Mouse (Mus musculus) limb, embryonic 15.5 days (tissue): ENCODE data around the gene Rnf220. TPM values are rescaled to one million over a fixed set of nuclear protein-coding genes. Genes with fewer than 3 reads are reported as not detected.

ENCODE experiments used
- polyA plus RNA-seq: library from polyadenylated mRNA; unstranded; fragments of >200 nt; fragmentation: Nextera tagmentation; extraction: Ambion mirVana; gene quantifications from 2 replicates; pipeline ENCODE4 v1.2.1, GENCODE M21; 2015

The Rnf220 gene
- polyA plus RNA-seq, 1 experiment from 2014 or later: 73.0 TPM

Other genes starting within 250 kb of the Rnf220 start
- 10.0 and 12.4 TPM in 2 replicates for gene Tmem53, start 245.1 kb downstream of the Rnf220 start, polyA plus RNA-seq
- 0.51 and 1.1 TPM in 2 replicates for gene Armh1, start 244.9 kb downstream of the Rnf220 start, polyA plus RNA-seq
- 144 and 158 TPM in 2 replicates for gene Eri3, start 53.3 kb upstream of the Rnf220 start, polyA plus RNA-seq
- gene Dmap1, start 185.2 kb upstream of the Rnf220 start, polyA plus RNA-seq: 51.8 and 58.0 TPM in 2 replicates
- gene Gm12845, start 227.4 kb upstream of the Rnf220 start, polyA plus RNA-seq: not detected in 2 replicates